Mouse (Mus musculus) regulatory T cell (primary cell): ENCODE results near the gene Inhbc.
"Not testable (repeated sequence)": the region's sequence is repeated elsewhere in the genome, so short reads cannot be mapped to it uniquely, and the experiment has no call there.

Source experiments
- in situ Hi-C: fragments of 300-600 bp; cut with MboI, MseI; formaldehyde crosslinking; loops from one replicate; pipeline ENCODE4 v1.15.1; 2025; ENCODE audit warnings: high pct_unique_total_duplicates

The Inhbc gene

GRCm38 (mm10) chr10:127326017-127326801 is 44.0 kb downstream of the Inhbc start:
- in situ Hi-C loops, result no loop called here

- in situ Hi-C loops, result no loop called here
Observed at GRCm38 (mm10) chr10:127325454-127326016, 44.7 kb downstream of the Inhbc start.

GRCm38 (mm10) chr10:127324495-127324894 is 45.7 kb downstream of the Inhbc start:
- in situ Hi-C loops, result loop anchor here (5.0 kb wide), 2 partner anchors 42 to 763 kb away; no protein-coding TSS in a partner anchor

GRCm38 (mm10) chr10:127323131-127323855 is 46.9 kb downstream of the Inhbc start:
- in situ Hi-C loops, result loop anchor here (5.0 kb wide), 2 partner anchors 41 to 764 kb away; no protein-coding TSS in a partner anchor

GRCm38 (mm10) chr10:127322669-127323068 is 47.6 kb downstream of the Inhbc start:
- in situ Hi-C loops, result loop anchor here (5.0 kb wide), 2 partner anchors 40 to 765 kb away; no protein-coding TSS in a partner anchor

GRCm38 (mm10) chr10:127322178-127322577 is 48.1 kb downstream of the Inhbc start:
- in situ Hi-C loops, result loop anchor here (5.0 kb wide), 2 partner anchors 40 to 765 kb away; no protein-coding TSS in a partner anchor

GRCm38 (mm10) chr10:127321621-127322020 is 48.6 kb downstream of the Inhbc start, which contains the start of gene Arhgap9:
Gene Arhgap9 (plus strand): TSS chr10:127321964.
- in situ Hi-C loops, result loop anchor here (5.0 kb wide), 2 partner anchors 39 to 766 kb away; no protein-coding TSS in a partner anchor

GRCm38 (mm10) chr10:127319969-127320368 is 50.3 kb downstream of the Inhbc start:
- in situ Hi-C loops, result loop anchor here (5.0 to 10.0 kb wide), 5 partner anchors 38 to 1302 kb away; partner anchors contain the start of genes Rpl41, Slc26a10 and Zc3h10

GRCm38 (mm10) chr10:127318009-127318408 is 52.2 kb downstream of the Inhbc start:
- in situ Hi-C loops, result loop anchor here (5.0 to 10.0 kb wide), 3 partner anchors 133 to 1304 kb away; partner anchors contain the start of genes Rpl41, Slc26a10 and Zc3h10

- in situ Hi-C loops, result loop anchor here (5.0 to 10.0 kb wide), 3 partner anchors 132 to 1305 kb away; partner anchors contain the start of genes Rpl41, Slc26a10 and Zc3h10
Observed at GRCm38 (mm10) chr10:127317277-127317676, 53.0 kb downstream of the Inhbc start.

GRCm38 (mm10) chr10:127314950-127315349 is 55.3 kb downstream of the Inhbc start:
- in situ Hi-C loops, result loop anchor here (5.0 to 10.0 kb wide), 3 partner anchors 130 to 1307 kb away; partner anchors contain the start of genes Rpl41, Slc26a10 and Zc3h10

- in situ Hi-C loops, result loop anchor here (10.0 kb wide), 2 partner anchors 129 to 1231 kb away; partner anchors contain the start of genes Rpl41, Slc26a10 and Zc3h10
Observed at GRCm38 (mm10) chr10:127313516-127313915, 56.7 kb downstream of the Inhbc start.

- in situ Hi-C loops, result loop anchor here (10.0 kb wide), 2 partner anchors 128 to 1232 kb away; partner anchors contain the start of genes Rpl41, Slc26a10 and Zc3h10
Observed at GRCm38 (mm10) chr10:127312858-127313257, 57.4 kb downstream of the Inhbc start.

GRCm38 (mm10) chr10:127312356-127312676 is 57.9 kb downstream of the Inhbc start:
- in situ Hi-C loops, result loop anchor here (10.0 kb wide), 2 partner anchors 128 to 1232 kb away; partner anchors contain the start of genes Rpl41, Slc26a10 and Zc3h10

GRCm38 (mm10) chr10:127311476-127312355 is 58.5 kb downstream of the Inhbc start, which contains the start of gene Mars:
Gene Mars (minus strand): TSS chr10:127311786.
- in situ Hi-C loops, result loop anchor here (10.0 kb wide), 2 partner anchors 127 to 1233 kb away; partner anchors contain the start of genes Rpl41, Slc26a10 and Zc3h10

GRCm38 (mm10) chr10:127310523-127311475 is 59.4 kb downstream of the Inhbc start:
- in situ Hi-C loops, result loop anchor here (10.0 kb wide), 2 partner anchors 126 to 1234 kb away; partner anchors contain the start of genes Rpl41, Slc26a10 and Zc3h10

- in situ Hi-C loops, result not testable (repeated sequence)
Observed at GRCm38 (mm10) chr10:127309167-127309566, 61.1 kb downstream of the Inhbc start.
